Comparison of ENCODE assay signal across 10 mouse cellular contexts in the genomic region with DNA sequence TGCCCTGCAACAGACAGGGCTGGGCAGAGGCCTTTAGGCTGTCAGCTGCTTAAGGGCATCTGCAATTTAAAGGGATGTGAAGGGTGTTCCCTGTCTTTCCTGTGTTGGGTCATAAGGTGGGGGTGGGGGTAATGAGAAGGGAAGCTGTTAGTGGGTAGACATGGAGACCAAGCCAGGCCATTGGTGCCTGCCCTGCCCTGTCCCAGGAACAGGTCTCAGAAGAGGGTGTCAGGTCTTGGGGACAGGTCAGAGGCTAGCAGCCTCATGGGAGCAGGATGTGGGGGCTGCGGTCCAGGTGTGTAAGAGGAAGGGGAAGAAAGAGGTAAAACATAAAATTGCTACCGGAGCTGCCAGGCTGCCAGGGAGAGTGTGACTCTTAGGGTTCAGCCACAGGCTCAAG. TPM values are rescaled to one million over a fixed set of nuclear protein-coding genes. Genes with fewer than 3 reads are reported as not detected.
DNase-seq lines count a peak whose midpoint lies in the region; ATAC-seq lines count a peak whose summit lies in the region.
"Had no signal": no experiment of that assay in that cellular context is flagged by ENCODE, and none has a peak within 500 bp of the region (broad histone marks: within the 10 kb centered on the region; RNA-seq: fewer than 3 reads in every experiment).

No protein-coding gene starts in this region.

- DNase-seq in gastrocnemius, adult 18-20 months (ENCODE audit: low spot score) = peak; percentile 9
- no peak for DNase-seq in gastrocnemius, postnatal 4 days (ENCODE audit: low spot score in 2 of 2)
- DNase-seq in CD4-positive helper T cell, adult 2 months (ENCODE audit: low read depth, low spot score) = peak; percentile 56
- DNase-seq in kidney, postnatal 4 days = no peak
- no peak for DNase-seq in right cerebral cortex, adult 18-20 months

- peak overlapping the region; percentile 81 for H3K4me3 ChIP-seq in megakaryocyte, embryonic 14.5 days (replicated peaks)
- H3K4me3 ChIP-seq: limb, embryonic 12.5 days had no signal

- H3K9me3 ChIP-seq in megakaryocyte, embryonic 14.5 days = no peaks in the 10 kb centered on the region
- H3K9me3 ChIP-seq: limb, embryonic 12.5 days had no signal

- peaks cover 59% of the 10 kb centered on the region for H3K4me1 ChIP-seq in megakaryocyte, embryonic 14.5 days

- H3K36me3 ChIP-seq in megakaryocyte, embryonic 14.5 days (replicated peaks; ENCODE audit: low read length) = no peaks in the 10 kb centered on the region
- H3K36me3 ChIP-seq: limb, embryonic 12.5 days had no signal

- ATAC-seq in granulocyte monocyte progenitor cell, adult 5-6 weeks (replicated peaks; ENCODE audit: poor library complexity, severe bottlenecking) = peak; percentile 40
- no peak for ATAC-seq in megakaryocyte-erythroid progenitor cell, adult 5-6 weeks (replicated peaks; ENCODE audit: low FRiP score, low TSS enrichment, poor library complexity, severe bottlenecking)
- ATAC-seq: forebrain, embryonic 14.5 days had no signal

- peaks cover 47% of the 10 kb centered on the region for H3K27me3 ChIP-seq in megakaryocyte, embryonic 14.5 days (replicated peaks)
- H3K27me3 ChIP-seq: limb, embryonic 12.5 days had no signal

RNA-seq across cellular contexts. Expression of gene Lsp1, which starts 0.8 kb away (rescaled TPM):
- total RNA-seq in gastrocnemius, adult 18-20 months (2021) = 10 to 100 TPM; 30.3 to 38.4 TPM
- total RNA-seq in gastrocnemius, postnatal 4 days (2021) = 10 to 100 TPM; 26.3 to 28.7 TPM
- total RNA-seq in granulocyte monocyte progenitor cell, adult 5-6 weeks (2014; fragmentation: Nextera tagmentation) = 41.4 and 58.5 TPM in 2 replicates
- 50.3 and 51.9 TPM in 2 replicates for total RNA-seq in granulocyte monocyte progenitor cell, adult 5-6 weeks (2017)
- 10.1 and 33.2 TPM in 2 replicates for polyA plus RNA-seq in megakaryocyte, embryonic 14.5 days (2012; ENCODE audit: insufficient read depth, low replicate concordance)
- total RNA-seq in megakaryocyte-erythroid progenitor cell, adult 5-6 weeks (2014; fragmentation: Nextera tagmentation) = 16.9 and 39.8 TPM in 2 replicates
- 12.1 and 42.5 TPM in 2 replicates for total RNA-seq in megakaryocyte-erythroid progenitor cell, adult 5-6 weeks (2017)

RNA-seq across cellular contexts. Expression of gene Tnni2, which starts 19.8 kb away (rescaled TPM):
- over 10,000 TPM; 19,257 to 20,060 TPM for total RNA-seq in gastrocnemius, adult 18-20 months (2021)
- total RNA-seq in gastrocnemius, postnatal 4 days (2021) = 1,000 to 10,000 TPM; 7,757 to 8,026 TPM
- total RNA-seq in granulocyte monocyte progenitor cell, adult 5-6 weeks (2014; fragmentation: Nextera tagmentation) = 5.6 and 6.0 TPM in 2 replicates
- 3.0 and 8.1 TPM in 2 replicates for total RNA-seq in granulocyte monocyte progenitor cell, adult 5-6 weeks (2017)
- polyA plus RNA-seq in megakaryocyte, embryonic 14.5 days (2012; ENCODE audit: insufficient read depth, low replicate concordance) = 3.4 TPM in 1 of 2 replicates, not detected in the other
- not detected in 2 replicates for total RNA-seq in megakaryocyte-erythroid progenitor cell, adult 5-6 weeks (2014; fragmentation: Nextera tagmentation)
- total RNA-seq in megakaryocyte-erythroid progenitor cell, adult 5-6 weeks (2017) = 0.99 and 18.9 TPM in 2 replicates

RNA-seq across cellular contexts. Expression of gene Syt8, which starts 26.8 kb away (rescaled TPM):
- not detected for total RNA-seq in gastrocnemius, adult 18-20 months (2021)
- total RNA-seq in gastrocnemius, postnatal 4 days (2021) = not detected
- total RNA-seq in granulocyte monocyte progenitor cell, adult 5-6 weeks (2014; fragmentation: Nextera tagmentation) = not detected in 2 replicates
- not detected in 2 replicates for total RNA-seq in granulocyte monocyte progenitor cell, adult 5-6 weeks (2017)
- polyA plus RNA-seq in megakaryocyte, embryonic 14.5 days (2012; ENCODE audit: insufficient read depth, low replicate concordance) = 3.4 TPM in 1 of 2 replicates, not detected in the other
- 2.0 TPM in 1 of 2 replicates, not detected in the other for total RNA-seq in megakaryocyte-erythroid progenitor cell, adult 5-6 weeks (2014; fragmentation: Nextera tagmentation)
- not detected in 2 replicates for total RNA-seq in megakaryocyte-erythroid progenitor cell, adult 5-6 weeks (2017)
- polyA plus RNA-seq: forebrain, embryonic 14.5 days had no signal

RNA-seq across cellular contexts. Expression of gene Tnnt3, which starts 37.2 kb away (rescaled TPM):
- over 10,000 TPM; 35,269 to 35,976 TPM for total RNA-seq in gastrocnemius, adult 18-20 months (2021)
- total RNA-seq in gastrocnemius, postnatal 4 days (2021) = over 10,000 TPM in 1 of 2 experiments, 1,000 to 10,000 TPM in 1; 9,881 to 10,830 TPM
- total RNA-seq in granulocyte monocyte progenitor cell, adult 5-6 weeks (2014; fragmentation: Nextera tagmentation) = not detected in 2 replicates
- total RNA-seq in granulocyte monocyte progenitor cell, adult 5-6 weeks (2017) = not detected in 2 replicates
- polyA plus RNA-seq in megakaryocyte, embryonic 14.5 days (2012; ENCODE audit: insufficient read depth, low replicate concordance) = 16.2 TPM in 1 of 2 replicates, not detected in the other
- not detected in 2 replicates for total RNA-seq in megakaryocyte-erythroid progenitor cell, adult 5-6 weeks (2014; fragmentation: Nextera tagmentation)
- not detected in 2 replicates for total RNA-seq in megakaryocyte-erythroid progenitor cell, adult 5-6 weeks (2017)

Comparison
In these comparisons a context has a peak if more than half of its experiments do, and no peak if none do; other contexts are left out.
1. DNase-seq: peak in gastrocnemius, adult 18-20 months (single experiment) and CD4-positive helper T cell, adult 2 months (single experiment); none in gastrocnemius, postnatal 4 days (0 of 2), kidney, postnatal 4 days (0 of 2) and right cerebral cortex, adult 18-20 months (single experiment).
2. RNA of gene Tnni2, which starts 19.8 kb away (total RNA-seq): 19,257 to 20,060 TPM in gastrocnemius, adult 18-20 months and 7,757 to 8,026 TPM in gastrocnemius, postnatal 4 days; 0.99 to 18.9 TPM in megakaryocyte-erythroid progenitor cell, adult 5-6 weeks and 3.0 to 8.1 TPM in granulocyte monocyte progenitor cell, adult 5-6 weeks; every median in the first group is over 100 times any median in the second.